Mouse (Mus musculus) hindbrain, embryonic 14.5 days (tissue): ENCODE results near the gene Cst6. TPM values are rescaled to one million over a fixed set of nuclear protein-coding genes. Genes with fewer than 3 reads are reported as not detected.
A peak's percentile ranks its signal among the peaks of the same experiment; 100 is the strongest.
"Not testable (repeated sequence)": the region's sequence is repeated elsewhere in the genome, so short reads cannot be mapped to it uniquely, and the experiment has no call there.

Experiments used
- ATAC-seq: fragments of 200-750 bp; cut with Nextera tagmentation; 2 replicates; pipeline ENCODE4 v1.8.0; 2017; ENCODE audit warnings: moderate number of reproducible peaks, mild to moderate bottlenecking, moderate TSS enrichment, moderate library complexity; ENCODE audit not compliant: low FRiP score
- DNase-seq: peaks from one replicate; pipeline ENCODE4 v3.0.0-alpha.2; 2015; ENCODE audit warnings: low spot score
- H3K27ac ChIP-seq: fragments of 300-500 bp; sonication (generic); 2 replicates; pipeline ENCODE4 v1.5.1; 2014; ENCODE audit warnings: mild to moderate bottlenecking, moderate library complexity
- H3K27me3 ChIP-seq: fragments of 300-500 bp; sonication (generic); 2 replicates; pipeline ENCODE4 v1.6.1; 2014; ENCODE audit warnings: mild to moderate bottlenecking, low read length, mixed read lengths; ENCODE audit not compliant: control insufficient read depth, insufficient read depth
- H3K36me3 ChIP-seq: fragments of 300-500 bp; sonication (generic); replicated peaks from 2 replicates; pipeline ENCODE4 v1.6.1; 2014; ENCODE audit not compliant: control insufficient read depth, insufficient read depth
- H3K4me1 ChIP-seq: fragments of 300-500 bp; sonication (generic); replicated peaks from 2 replicates; pipeline ENCODE4 v1.6.1; 2014; ENCODE audit warnings: antibody characterized with exemption, low read length, mixed read lengths; ENCODE audit not compliant: control insufficient read depth, insufficient read depth
- H3K4me2 ChIP-seq: fragments of 300-500 bp; sonication (generic); replicated peaks from 2 replicates; pipeline ENCODE4 v1.6.1; 2014; ENCODE audit warnings: mild to moderate bottlenecking, moderate library complexity
- H3K4me3 ChIP-seq: fragments of 300-500 bp; sonication (generic); replicated peaks from 2 replicates; pipeline ENCODE4 v1.5.1; 2014; ENCODE audit warnings: mild to moderate bottlenecking, low read length
- H3K9ac ChIP-seq: fragments of 300-500 bp; sonication (generic); 2 replicates; pipeline ENCODE4 v1.6.1; 2014
- H3K9me3 ChIP-seq: fragments of 300-500 bp; sonication (generic); 2 replicates; pipeline ENCODE4 v1.6.1; 2016; ENCODE audit warnings: low read length; ENCODE audit not compliant: control insufficient read depth
- WGBS: fragments of 180-500 bp; shearing (Covaris S2); extraction: QIAGEN DNeasy Blood & Tissue Kit; methylation state at CpG from one replicate; pipeline ENCODE4 v1.1.7; 2014; 5-methylcytosine and 5-hydroxymethylcytosine counted together
- polyA plus RNA-seq: library from polyadenylated mRNA; unstranded; fragments of >200 nt; fragmentation: Nextera tagmentation; extraction: Ambion mirVana; gene quantifications from 2 replicates; pipeline ENCODE4 v1.2.1, GENCODE M21; 2014

Gene Cst6
- polyA plus RNA-seq, result 11.2 and 12.2 TPM in 2 replicates

DNA sequence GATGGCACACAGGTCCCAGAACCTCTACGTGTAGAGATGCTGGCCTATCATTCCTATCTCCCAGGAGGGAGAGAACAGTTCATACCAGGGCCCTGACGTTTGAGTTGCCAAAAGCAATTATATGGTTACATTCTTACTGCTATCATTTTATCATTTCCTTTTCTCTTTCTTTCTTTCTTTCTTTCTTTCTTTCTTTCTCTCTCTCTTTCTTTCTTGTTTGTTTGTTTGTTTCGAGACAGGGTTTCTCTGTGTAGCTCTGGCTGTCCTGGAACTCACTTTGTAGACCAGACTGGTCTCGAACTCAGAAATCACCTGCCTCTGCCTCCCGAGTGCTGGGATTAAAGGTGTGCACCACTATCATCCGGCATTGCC, at the start of gene Cst6:
Gene Cst6 (minus strand): TSS at position 73 of the 372 bp plus-strand sequence.
- Histone ChIP-seq H3K4me2 (peak within 1 kb of the TSS; percentile 76), H3K4me3 (peak within 1 kb of the TSS; percentile 30), H3K9ac (peak within 1 kb of the TSS; percentile 66)
- not testable (repeated sequence) for H3K27ac ChIP-seq, DNase-seq, H3K27me3 ChIP-seq, H3K36me3 ChIP-seq, H3K9me3 ChIP-seq, ATAC-seq, H3K4me1 ChIP-seq
- WGBS, result 67% methylated on average over 6 of the region's 6 CpGs

GRCm38 (mm10) chr19:5395371-5395770, 46.0 kb upstream of the Cst6 start:
- no peak overlapping the region for H3K4me3 ChIP-seq
- no peaks in the 10 kb centered on the region for H3K9me3 ChIP-seq
- peaks cover 2% of the 10 kb centered on the region; the same call in 1 of the 2 replicates for H3K4me1 ChIP-seq
- H3K9ac ChIP-seq, result no peak overlapping the region
- no peaks in the 10 kb centered on the region for H3K27me3 ChIP-seq
- H3K27ac ChIP-seq, result no peak overlapping the region
- WGBS, result 77% methylated on average over 4 of the region's 4 CpGs
- DNase-seq (no peak), ATAC-seq (no peak)
- H3K36me3 ChIP-seq, result no peaks in the 10 kb centered on the region
- no peak overlapping the region for H3K4me2 ChIP-seq

DNA sequence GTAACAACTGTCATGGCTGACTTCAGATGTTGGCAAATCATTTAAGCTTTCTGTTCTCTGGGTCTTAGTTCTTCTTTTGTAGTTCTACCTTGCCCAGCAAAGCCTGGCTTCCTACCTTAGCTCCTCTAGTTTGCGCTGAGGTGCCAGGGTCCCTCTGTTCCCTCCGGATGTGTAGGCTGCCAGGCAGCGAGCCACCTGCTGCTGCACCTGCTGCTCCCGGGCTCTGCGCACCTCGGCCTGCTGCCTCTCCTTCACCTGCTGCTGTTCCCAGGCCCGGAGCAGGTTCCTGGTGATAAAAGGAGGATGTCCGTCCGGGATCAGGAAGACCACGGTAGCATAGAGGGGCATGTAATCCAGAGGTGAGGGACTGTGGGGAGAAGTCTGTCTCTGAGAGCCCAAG, 44.8 kb upstream of the Cst6 start:
- H3K9me3 ChIP-seq, result no peaks in the 10 kb centered on the region
- H3K27me3 ChIP-seq, result no peaks in the 10 kb centered on the region
- no peaks in the 10 kb centered on the region for H3K36me3 ChIP-seq

GRCm38 (mm10) chr19:5392892-5393291, 43.5 kb upstream of the Cst6 start:
- 59% methylated on average over 4 of the region's 4 CpGs for WGBS
- Histone ChIP-seq H3K36me3 (no peaks in the 10 kb centered on the region), H3K4me3 (no peak overlapping the region), H3K9me3 (no peaks in the 10 kb centered on the region), H3K27me3 (peaks cover 4% of the 10 kb centered on the region), H3K9ac (no peak overlapping the region), H3K27ac (no peak overlapping the region), H3K4me1 (peaks cover 17% of the 10 kb centered on the region), H3K4me2 (no peak overlapping the region)
- DNase-seq, result no peak
- ATAC-seq, result no peak

More for the DNA sequence above, 44.8 kb upstream of the Cst6 start:
- Histone ChIP-seq H3K4me3 (no peak overlapping the region), H3K4me2 (no peak overlapping the region), H3K4me1 (peaks cover 14% of the 10 kb centered on the region), H3K27ac (no peak overlapping the region), H3K9ac (no peak overlapping the region)
- 58% methylated on average over 10 of the region's 10 CpGs for WGBS
- no peak for ATAC-seq
- DNase-seq, result no peak

DNA sequence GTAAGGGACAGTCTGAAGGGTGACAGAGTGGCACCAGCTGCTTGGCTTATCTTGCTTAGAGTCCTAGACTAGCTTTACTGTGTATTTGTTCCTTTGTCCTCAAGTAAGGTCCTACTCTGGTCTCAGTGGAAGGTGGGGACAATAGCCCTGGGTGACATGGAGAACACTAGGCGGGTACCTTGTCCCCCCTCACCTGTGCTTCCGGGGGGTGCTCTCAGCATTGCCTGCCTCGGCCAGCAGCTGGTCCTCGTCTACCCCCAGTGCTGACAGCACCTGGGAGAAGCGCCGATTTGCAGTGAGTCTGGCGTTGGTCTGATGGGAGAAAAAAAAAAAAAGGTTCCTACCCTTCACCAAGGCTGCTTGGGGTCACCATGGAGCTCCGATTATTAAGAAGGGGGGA, 41.0 kb upstream of the Cst6 start:
- Histone ChIP-seq H3K4me3 (0 out of 2 replicates have a peak overlapping the region, but pooled peaks have one; percentile 94), H3K4me2 (peak overlapping the region; percentile 68), H3K27me3 (peaks cover 4% of the 10 kb centered on the region), H3K9ac (peak overlapping the region; percentile 69; the same call in 1 of the 2 replicates), H3K9me3 (no peaks in the 10 kb centered on the region), H3K27ac (no peak overlapping the region), H3K36me3 (peaks cover 14% of the 10 kb centered on the region), H3K4me1 (peaks cover 32% of the 10 kb centered on the region)
- ATAC-seq, result no peak
- 89% methylated on average over 8 of the region's 8 CpGs for WGBS
- no peak for DNase-seq

DNA sequence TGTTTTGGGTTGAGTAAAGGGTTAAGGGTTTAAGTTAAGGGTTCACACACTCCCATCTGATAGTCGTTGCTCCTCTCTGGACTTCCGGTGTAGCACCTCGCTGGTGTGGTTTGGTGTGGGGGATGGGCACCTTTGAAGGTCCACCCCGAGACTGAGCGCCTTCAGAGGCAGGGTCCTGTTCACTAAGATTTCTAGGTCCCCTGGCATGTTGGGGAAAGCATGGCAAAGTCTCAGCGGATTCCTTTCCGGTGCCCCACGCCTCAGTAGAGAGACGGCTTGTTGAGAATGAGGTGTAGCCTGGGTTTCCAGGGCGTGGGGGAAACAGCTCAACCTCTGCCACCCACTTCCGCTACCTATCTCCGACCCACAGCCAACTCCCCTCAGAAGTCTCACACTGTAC, 40.3 kb upstream of the Cst6 start:
- H3K36me3 ChIP-seq, result peaks cover 22% of the 10 kb centered on the region
- H3K9me3 ChIP-seq, result no peaks in the 10 kb centered on the region
- WGBS, result 55% methylated on average over 12 of the region's 12 CpGs
- no peak overlapping the region for H3K27ac ChIP-seq
- H3K4me1 ChIP-seq, result peaks cover 32% of the 10 kb centered on the region
- H3K9ac ChIP-seq, result peak overlapping the region; percentile 69; the same call in 1 of the 2 replicates
- H3K4me3 ChIP-seq, result peak overlapping the region; percentile 94
- no peak for ATAC-seq
- peaks cover 4% of the 10 kb centered on the region for H3K27me3 ChIP-seq
- DNase-seq, result no peak
- H3K4me2 ChIP-seq, result peak overlapping the region; percentile 68

GRCm38 (mm10) chr19:5388588-5389242, 39.3 kb upstream of the Cst6 start, which contains the start of gene Sart1:
Gene Sart1, minus strand, starts transcription at chr19:5388703.
- Histone ChIP-seq H3K27ac (peak within 1 kb of the TSS; percentile 84), H3K27me3 (peaks cover 4% of the 10 kb centered on the region), H3K4me3 (peak within 1 kb of the TSS; percentile 94), H3K9me3 (no peaks in the 10 kb centered on the region), H3K9ac (peak within 1 kb of the TSS; percentile 89), H3K4me2 (peak within 1 kb of the TSS; percentile 95), H3K4me1 (peaks cover 32% of the 10 kb centered on the region), H3K36me3 (peaks cover 31% of the 10 kb centered on the region)
- ATAC-seq (peak; percentile 96), DNase-seq (peak; percentile 95)
- 3% methylated on average over 40 of the region's 43 CpGs for WGBS

DNA sequence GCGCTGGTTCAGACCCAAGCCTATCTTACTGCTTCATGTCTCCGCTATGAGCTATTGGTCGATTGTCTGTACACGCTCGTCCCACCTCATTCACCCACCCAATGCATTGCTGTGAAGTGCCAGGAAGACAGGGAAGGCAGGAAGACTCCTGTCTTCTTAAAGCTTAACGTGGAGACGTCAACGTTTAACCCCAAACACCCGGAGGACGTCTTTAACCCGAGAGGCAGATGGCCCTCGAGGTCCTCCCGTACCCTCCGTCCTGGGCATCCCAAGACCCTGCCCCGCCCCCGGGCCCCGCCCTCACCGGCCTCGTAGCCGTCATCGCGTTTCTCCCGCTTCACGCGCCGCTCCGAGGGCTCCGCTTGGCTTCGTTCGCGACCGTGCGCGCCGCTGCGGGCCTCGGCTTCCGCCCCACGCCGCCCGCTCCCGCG, 38.7 kb upstream of the Cst6 start:
- H3K4me2 ChIP-seq, result peak overlapping the region; percentile 95
- H3K4me1 ChIP-seq, result peaks cover 32% of the 10 kb centered on the region
- H3K27ac ChIP-seq, result peak overlapping the region; percentile 84
- no peak for DNase-seq
- no peaks in the 10 kb centered on the region for H3K9me3 ChIP-seq
- under 1% methylated on average over 43 of the region's 43 CpGs for WGBS
- peaks cover 38% of the 10 kb centered on the region for H3K36me3 ChIP-seq
- peak overlapping the region; percentile 89 for H3K9ac ChIP-seq
- peak; percentile 26; the same call in 1 of the 2 replicates for ATAC-seq
- peak overlapping the region; percentile 94 for H3K4me3 ChIP-seq
- H3K27me3 ChIP-seq, result peaks cover 4% of the 10 kb centered on the region

DNA sequence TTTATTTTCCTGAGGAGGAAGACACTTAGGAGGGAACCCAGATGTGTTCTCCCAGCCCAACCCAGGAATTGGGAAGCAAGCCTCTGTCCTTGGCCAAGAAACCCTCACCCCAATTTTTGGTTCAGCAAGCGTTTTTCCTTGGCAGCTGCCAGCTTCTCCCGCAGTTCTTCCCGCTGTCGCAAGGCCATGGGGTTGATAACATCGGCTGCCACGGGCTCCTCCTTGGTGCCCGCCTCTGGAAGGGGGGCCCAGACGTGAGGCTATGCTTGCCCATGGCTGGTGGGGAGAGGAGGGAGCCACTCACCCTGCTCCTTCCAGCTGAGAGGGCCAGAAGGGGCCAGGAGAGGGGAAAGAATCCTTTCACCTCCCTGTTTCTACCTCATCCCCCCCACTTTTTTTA, 35.3 kb upstream of the Cst6 start:
- H3K4me1 ChIP-seq, result peaks cover 24% of the 10 kb centered on the region
- H3K4me2 ChIP-seq, result no peak overlapping the region
- no peak overlapping the region for H3K9ac ChIP-seq
- H3K9me3 ChIP-seq, result no peaks in the 10 kb centered on the region
- peaks cover 71% of the 10 kb centered on the region for H3K36me3 ChIP-seq
- ATAC-seq, result no peak
- WGBS, result 94% methylated on average over 8 of the region's 8 CpGs
- H3K27ac ChIP-seq, result no peak overlapping the region
- DNase-seq, result no peak
- peaks cover 4% of the 10 kb centered on the region for H3K27me3 ChIP-seq
- H3K4me3 ChIP-seq, result no peak overlapping the region
